Mouse (Mus musculus): ENCODE results near the gene Trim2. TPM values are rescaled to one million over a fixed set of nuclear protein-coding genes. Genes with fewer than 3 reads are reported as not detected.

Gene Trim2
- 100 to 1,000 TPM; 267 to 271 TPM for total RNA-seq (2021)
- long read RNA-seq, full-length matches to known transcripts: 28 of 99 reads
- long read RNA-seq, partial matches to known transcripts: 23 of 99 reads
- long read RNA-seq, other reads (novel, unspliced or antisense): 48 of 99 reads

GRCm38 (mm10) chr3:84306777-84307176 lies at the start of gene Trim2:
Gene Trim2 (minus strand): TSS chr3:84306877.
- no peak for DNase-seq (ENCODE audit: low spot score in 2 of 2)

DNA sequence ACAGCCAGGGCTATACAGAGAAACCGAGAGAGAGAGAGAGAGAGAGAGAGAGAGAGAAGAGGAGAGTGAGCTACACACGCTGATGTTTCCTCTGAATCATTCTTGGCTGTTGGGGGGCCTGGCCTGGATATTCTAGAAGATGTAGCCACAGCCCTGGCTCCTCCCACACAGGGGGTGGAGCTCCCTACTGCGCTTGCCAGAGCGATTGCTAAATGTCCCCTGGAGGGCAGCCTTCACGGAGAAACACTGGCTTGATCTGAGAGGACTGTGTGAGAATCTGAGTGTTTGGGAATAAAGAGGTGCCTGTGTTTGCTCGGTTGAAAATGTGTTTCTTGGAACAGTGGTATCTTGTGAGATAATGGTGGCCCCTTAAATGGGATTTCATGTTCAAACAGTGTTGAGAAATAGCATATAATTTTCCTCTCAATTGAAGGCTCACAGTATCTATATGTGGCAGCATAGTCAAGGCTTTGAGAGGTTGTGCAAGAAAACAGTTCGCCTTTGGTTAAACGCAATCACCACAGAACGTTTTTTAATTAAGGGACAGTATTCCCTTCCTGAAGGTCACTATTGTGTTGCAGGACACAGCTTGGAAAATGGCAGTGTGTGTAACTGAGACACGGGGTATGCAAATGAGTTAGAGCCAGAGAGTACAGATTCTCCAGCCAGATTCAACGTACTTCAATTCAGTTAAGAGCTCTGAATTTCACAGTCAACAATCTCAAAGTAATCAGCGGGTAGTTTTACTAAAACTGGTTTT lies 49.4 kb upstream of the Trim2 start:
- peak; percentile 30 to 58 for DNase-seq (ENCODE audit: low spot score in 2 of 2)

- DNase-seq (ENCODE audit: low spot score in 2 of 2): peak; percentile 79 to 81
Observed at GRCm38 (mm10) chr3:84352353-84353034, 45.8 kb upstream of the Trim2 start.

- no peak for DNase-seq (ENCODE audit: low spot score in 2 of 2)
Observed at GRCm38 (mm10) chr3:84350311-84350710, 43.6 kb upstream of the Trim2 start.

DNA sequence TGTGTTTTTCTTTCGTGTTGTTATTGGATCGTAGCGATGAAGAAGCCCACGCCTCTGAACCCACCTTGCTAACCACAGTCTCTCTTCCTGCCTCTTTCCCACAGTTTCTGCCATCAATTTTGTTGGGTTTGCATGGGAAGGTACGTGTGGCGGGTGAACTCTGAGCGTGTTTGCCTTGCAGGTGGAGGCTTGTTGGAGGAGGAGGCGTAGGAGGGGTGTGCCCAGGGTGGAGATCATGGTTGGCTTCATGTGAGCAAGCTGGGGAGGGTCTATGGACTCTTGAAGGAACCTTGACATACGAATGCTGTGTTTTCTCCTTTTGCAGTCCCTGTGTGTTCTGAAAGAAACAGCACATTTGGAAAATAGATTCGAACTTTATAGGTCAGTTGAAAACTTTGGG lies 43.1 kb upstream of the Trim2 start:
- DNase-seq (ENCODE audit: low spot score in 2 of 2): no peak

GRCm38 (mm10) chr3:84347426-84347825 lies 40.7 kb upstream of the Trim2 start:
- no peak for DNase-seq (ENCODE audit: low spot score in 2 of 2)

DNA sequence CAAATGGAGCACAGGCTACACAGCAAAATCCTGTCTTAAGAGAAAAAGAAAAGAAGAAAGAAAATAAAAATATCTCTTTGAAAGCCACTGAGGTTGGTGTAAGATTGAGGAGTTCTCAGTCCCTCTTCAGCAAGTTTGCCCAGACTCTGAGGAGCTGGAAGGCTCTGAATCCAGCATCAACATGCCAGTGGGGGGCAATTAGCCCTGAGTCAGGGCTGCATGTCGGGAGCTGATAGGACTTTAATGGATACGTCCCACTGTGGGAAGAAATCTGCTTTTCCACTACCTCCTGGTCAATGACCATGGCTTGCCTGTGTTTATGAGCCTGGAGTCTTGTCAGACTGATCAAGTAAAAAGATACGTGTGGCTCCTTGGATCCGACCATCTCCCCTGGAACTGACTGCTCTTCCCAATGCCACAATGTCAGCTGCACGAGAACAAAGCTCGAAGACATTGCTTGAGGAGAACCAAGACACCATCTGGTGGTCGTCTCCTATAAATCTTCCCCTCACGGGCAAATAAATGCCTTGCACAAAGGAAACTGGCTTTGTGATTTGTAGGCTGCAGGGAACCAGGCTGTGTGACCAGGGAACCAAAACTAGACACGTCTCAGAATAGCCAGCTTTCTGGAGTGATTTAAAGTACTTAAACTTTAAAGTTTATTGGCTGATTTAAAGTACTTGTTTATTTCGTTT lies 39.9 kb upstream of the Trim2 start:
- DNase-seq (ENCODE audit: low spot score in 2 of 2): no peak

- DNase-seq (ENCODE audit: low spot score in 2 of 2): no peak
Observed at GRCm38 (mm10) chr3:84345646-84345980, 38.9 kb upstream of the Trim2 start.

- peak; percentile 85 to 89 for DNase-seq (ENCODE audit: low spot score in 2 of 2)
Observed at GRCm38 (mm10) chr3:84344725-84345645, 38.3 kb upstream of the Trim2 start.

GRCm38 (mm10) chr3:84343101-84343500 lies 36.4 kb upstream of the Trim2 start:
- DNase-seq (ENCODE audit: low spot score in 2 of 2): no peak

GRCm38 (mm10) chr3:84341811-84342210 lies 35.1 kb upstream of the Trim2 start:
- DNase-seq (ENCODE audit: low spot score in 2 of 2): no peak

DNA sequence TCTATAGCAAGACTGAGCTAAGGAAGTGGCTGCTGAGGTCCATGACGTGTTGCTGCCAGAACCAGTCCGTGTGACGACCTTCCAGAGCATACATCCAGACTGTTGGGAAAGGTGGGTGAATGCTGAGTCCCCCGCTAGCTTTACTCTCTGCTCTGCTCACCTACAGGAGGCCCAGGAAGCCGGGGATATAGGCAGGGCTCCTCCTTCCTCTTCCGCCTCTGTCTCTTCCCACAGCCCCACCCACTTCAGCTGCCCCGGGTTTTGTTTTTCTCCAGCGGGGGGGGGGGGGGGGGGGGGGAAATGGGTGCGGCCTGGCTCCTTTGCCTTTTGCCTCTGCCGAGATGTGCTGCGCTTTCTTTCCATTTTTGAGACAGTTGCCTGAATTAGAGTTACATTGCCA lies 30.9 kb upstream of the Trim2 start:
- DNase-seq (ENCODE audit: low spot score in 2 of 2): no peak

DNA sequence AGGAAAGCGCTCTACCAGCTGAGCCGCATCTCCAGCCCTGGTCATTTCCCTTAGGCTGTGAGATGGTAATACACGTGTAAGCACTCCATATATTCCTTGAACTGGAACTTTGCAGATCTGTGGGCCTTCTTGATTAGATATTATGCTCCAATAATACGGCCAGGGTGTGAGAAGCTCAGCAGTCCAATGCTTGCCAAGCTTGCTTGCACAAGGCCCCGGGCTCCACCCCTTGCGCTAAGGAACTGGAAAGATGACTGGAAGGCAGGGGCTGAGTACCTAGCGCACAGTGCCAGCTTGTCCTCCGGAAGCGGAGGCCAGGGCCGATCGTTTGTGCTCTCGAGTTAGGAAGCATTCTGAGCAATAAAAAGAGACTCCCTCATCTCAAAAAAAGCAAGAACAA lies 29.7 kb upstream of the Trim2 start:
- no peak for DNase-seq (ENCODE audit: low spot score in 2 of 2)

GRCm38 (mm10) chr3:84335421-84336073 lies 28.9 kb upstream of the Trim2 start:
- no peak for DNase-seq (ENCODE audit: low spot score in 2 of 2)

GRCm38 (mm10) chr3:84334771-84335420 lies 28.2 kb upstream of the Trim2 start:
- DNase-seq (ENCODE audit: low spot score in 2 of 2): no peak

DNA sequence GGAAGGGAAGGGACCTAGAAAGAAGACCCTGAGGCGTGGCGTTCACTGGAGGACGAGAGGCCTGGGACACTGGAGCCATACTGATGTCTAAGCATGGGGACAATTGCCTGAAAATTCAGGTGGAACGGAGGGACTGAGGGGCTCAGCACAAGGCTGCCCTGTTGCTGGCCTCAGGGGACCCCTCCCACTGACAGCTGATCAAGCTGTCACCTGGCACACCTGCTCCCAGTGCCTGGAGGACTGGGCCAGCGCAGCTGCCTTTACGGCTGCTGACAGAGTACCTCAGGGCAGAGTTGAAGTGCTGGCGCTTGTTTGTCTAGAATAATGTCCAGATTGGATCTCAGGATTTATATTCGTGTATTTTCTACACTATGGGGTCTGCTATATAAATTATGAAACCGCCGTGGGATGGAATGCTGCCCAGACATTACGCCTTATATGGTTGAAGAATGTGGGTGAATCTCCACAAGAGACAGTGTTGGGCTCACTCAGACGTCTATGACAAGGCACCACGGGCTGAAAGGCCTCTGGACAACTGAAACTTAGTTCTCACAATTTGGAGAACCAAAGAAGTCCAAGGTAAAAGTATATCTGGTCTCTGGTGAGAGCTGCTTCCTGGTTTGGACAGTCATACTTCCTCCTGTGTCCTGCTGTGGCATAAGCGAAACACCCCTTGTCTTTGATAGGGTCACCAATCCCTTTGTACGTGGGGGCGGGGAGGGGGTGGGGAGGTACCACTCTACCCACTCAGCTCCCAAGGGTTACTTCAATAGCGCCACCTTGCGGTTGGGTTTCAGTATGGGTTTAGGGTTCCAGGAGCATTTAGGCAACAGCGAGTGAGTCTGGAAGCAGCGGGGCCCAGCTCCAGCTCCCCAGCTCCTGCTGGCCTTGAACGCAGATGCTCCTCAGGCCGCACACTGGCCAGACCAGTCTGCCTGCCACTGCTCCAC lies 27.0 kb upstream of the Trim2 start:
- DNase-seq (ENCODE audit: low spot score in 2 of 2): peak; percentile 65 to 71

GRCm38 (mm10) chr3:84330210-84330609 lies 23.5 kb upstream of the Trim2 start:
- no peak for DNase-seq (ENCODE audit: low spot score in 2 of 2)

DNA sequence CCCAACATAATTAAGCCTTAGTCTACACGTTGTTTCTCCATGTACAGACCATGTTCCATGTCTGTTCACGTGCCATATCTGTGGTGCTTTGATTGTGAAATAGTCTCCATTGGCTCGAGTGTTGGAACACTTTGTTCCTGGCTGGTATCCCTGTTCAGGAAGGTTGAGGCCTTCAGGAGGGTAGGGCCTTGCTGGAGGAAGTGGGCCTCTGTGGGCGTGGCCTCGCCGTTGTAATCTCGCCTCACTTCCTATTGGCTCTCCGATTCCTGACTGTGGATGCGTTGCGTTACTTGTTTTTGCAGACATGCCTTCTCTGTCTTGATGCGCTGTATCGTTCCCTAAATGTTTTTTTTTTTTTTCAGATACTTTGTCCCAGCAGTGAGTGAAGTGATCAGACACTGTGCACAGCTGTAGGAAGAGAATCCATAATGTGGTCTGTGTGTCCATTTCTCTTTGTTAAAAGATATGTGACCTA lies 18.3 kb upstream of the Trim2 start:
- no peak for DNase-seq (ENCODE audit: low spot score in 2 of 2)

- no peak for DNase-seq (ENCODE audit: low spot score in 2 of 2)
Observed at GRCm38 (mm10) chr3:84324478-84324877, 17.8 kb upstream of the Trim2 start.

Measured in layer of hippocampus, postnatal 10 days (tissue).